Mouse (Mus musculus) bone marrow macrophage, adult 2 months (primary cell): ENCODE data around the gene Thoc2.

Experiments
- CTCF ChIP-seq: IDR thresholded peaks from 2 replicates; pipeline ENCODE4 v1.5.1; 2012; ENCODE audit warnings: low read depth, mild to moderate bottlenecking, low read length, moderate library complexity
- POLR2A ChIP-seq: IDR thresholded peaks from 2 replicates; pipeline ENCODE4 v1.6.1; 2012; ENCODE audit warnings: mild to moderate bottlenecking, low read depth, low read length, borderline replicate concordance

- TF ChIP-seq CTCF, result no peak
- TF ChIP-seq POLR2A, result no peak
Observed at GRCm38 (mm10) chrX:41884759-41885505, 35.5 kb downstream of the Thoc2 start.
